Mouse (Mus musculus): Measurements from ENCODE around the gene Clic1.

The Clic1 gene

GRCm38 (mm10) chr17:35064951-35065947, 15.5 kb downstream of the Clic1 start, which contains the start of gene Ly6g6c:
TSS of gene Ly6g6c (plus strand) at chr17:35065388.
- DNase-seq = peak; percentile 57

- no peak for DNase-seq
Observed at GRCm38 (mm10) chr17:35066084-35066483, 16.3 kb downstream of the Clic1 start, which contains the start of gene Mpig6b. TSS of gene Mpig6b (minus strand) at chr17:35066184.

GRCm38 (mm10) chr17:35068213-35068914, 18.6 kb downstream of the Clic1 start:
- DNase-seq = no peak

- peak; percentile 67 for DNase-seq
Observed at GRCm38 (mm10) chr17:35070556-35071229, 20.9 kb downstream of the Clic1 start.

- DNase-seq = peak; percentile 50
Observed at GRCm38 (mm10) chr17:35071454-35071853, 21.7 kb downstream of the Clic1 start.

- DNase-seq = peak; percentile 57
Observed at GRCm38 (mm10) chr17:35074097-35074496, 24.3 kb downstream of the Clic1 start.

DNA sequence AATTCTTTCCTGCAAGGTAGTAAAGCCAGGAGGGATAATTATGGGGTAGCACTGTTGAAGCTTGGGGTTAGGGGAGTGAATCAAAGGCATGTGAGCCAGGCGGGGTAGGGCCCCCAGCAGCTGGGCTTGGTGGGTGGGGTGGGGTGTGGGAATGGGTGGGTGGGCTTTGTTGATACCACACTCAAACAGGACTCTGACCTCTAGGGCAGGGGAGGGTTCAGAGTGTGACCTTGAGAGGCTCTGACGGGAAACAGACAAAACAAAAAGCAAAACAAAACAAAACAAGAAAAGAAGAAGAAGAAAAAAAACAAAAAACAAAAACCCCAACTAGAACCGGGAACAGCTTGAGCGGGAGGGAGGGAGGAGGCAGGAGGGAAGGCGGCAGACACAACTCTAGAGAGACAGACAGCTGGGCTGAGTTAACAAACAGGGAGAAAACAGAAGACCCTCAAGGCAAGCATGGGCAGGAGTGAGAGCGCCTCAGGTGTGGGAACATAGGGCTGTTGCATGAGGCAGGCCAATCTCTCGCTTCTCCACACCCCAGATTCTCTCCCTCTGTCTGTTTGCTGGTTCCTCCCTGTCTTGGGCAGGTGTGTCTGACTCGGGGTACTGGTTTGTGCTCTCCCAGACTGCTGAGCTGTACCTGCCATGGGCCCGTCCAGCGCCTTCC, 26.9 kb downstream of the Clic1 start, which contains the start of gene Ly6g6e:
Ly6g6e (plus strand) TSS at position 396 of the 670 bp plus-strand sequence.
- DNase-seq = no peak

GRCm38 (mm10) chr17:35077285-35077684, 27.5 kb downstream of the Clic1 start:
- no peak for DNase-seq

- DNase-seq = no peak
Observed at GRCm38 (mm10) chr17:35077786-35078233, 28.0 kb downstream of the Clic1 start, which contains the start of gene Ly6g6d. TSS of gene Ly6g6d (minus strand) at chr17:35078065.

GRCm38 (mm10) chr17:35079778-35080177, 30.0 kb downstream of the Clic1 start:
- DNase-seq = no peak

GRCm38 (mm10) chr17:35080248-35080647, 30.5 kb downstream of the Clic1 start:
- no peak for DNase-seq

GRCm38 (mm10) chr17:35080710-35081109, 30.9 kb downstream of the Clic1 start:
- DNase-seq = no peak

DNA sequence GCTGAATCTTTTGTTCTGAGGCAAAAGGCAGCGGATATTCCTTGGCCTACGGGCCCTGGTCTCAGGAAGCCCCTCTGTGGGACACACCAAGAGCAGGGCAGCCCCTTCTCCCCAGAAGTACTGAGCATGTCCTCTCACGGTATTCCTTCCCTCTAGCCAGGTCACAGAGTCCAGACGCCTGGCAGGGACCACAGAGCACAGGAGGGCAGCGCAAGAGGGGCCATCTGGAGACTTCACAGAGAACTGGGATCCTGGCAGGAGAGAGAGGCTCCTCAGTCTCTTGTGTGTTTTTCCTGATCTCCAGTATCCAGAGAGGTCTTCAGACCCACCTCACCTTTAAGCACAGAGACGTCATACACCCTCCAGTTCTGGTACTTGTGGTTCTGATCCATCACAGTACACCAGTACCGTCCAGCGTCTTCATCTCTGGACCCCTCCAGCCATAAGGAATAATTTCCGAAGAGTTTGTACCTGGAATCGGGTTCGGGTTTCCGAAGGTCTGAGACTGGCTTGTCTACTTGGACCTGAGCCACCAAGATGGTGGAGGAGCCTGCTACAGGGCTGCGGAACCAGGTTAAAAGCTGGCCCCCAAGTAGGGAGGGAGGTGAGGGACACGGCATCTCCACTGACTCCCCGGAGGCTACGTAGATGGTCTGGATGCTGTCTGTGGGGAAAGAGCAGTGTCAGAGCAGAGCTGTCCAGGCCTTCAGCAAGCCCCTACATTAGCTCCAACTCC, 33.2 kb downstream of the Clic1 start:
- DNase-seq = no peak

GRCm38 (mm10) chr17:35083929-35084497, 34.2 kb downstream of the Clic1 start:
- DNase-seq = no peak

- DNase-seq = no peak
Observed at GRCm38 (mm10) chr17:35085208-35085865, 35.6 kb downstream of the Clic1 start, which contains the start of gene Ly6g6f. TSS of gene Ly6g6f (minus strand) at chr17:35085610.

DNA sequence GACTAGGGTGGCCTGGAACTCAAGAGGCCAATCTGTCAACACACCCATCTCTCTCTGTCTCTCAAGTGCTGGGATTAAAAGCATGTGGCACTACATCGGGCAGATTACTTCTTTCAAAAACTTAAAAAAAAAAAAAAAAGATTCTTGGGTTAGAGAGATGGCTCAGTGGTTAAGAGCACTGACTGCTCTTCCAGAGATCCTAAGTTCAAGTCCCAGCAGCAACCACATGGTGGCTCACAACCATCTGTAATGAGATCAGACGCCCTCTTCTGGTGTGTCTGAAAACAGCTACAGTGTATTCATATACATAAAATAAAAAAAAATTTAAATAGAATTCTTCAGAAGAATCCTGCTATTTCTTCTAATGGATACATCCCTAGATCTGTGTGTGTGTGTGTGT, 38.4 kb downstream of the Clic1 start:
- DNase-seq = peak; percentile 49

DNA sequence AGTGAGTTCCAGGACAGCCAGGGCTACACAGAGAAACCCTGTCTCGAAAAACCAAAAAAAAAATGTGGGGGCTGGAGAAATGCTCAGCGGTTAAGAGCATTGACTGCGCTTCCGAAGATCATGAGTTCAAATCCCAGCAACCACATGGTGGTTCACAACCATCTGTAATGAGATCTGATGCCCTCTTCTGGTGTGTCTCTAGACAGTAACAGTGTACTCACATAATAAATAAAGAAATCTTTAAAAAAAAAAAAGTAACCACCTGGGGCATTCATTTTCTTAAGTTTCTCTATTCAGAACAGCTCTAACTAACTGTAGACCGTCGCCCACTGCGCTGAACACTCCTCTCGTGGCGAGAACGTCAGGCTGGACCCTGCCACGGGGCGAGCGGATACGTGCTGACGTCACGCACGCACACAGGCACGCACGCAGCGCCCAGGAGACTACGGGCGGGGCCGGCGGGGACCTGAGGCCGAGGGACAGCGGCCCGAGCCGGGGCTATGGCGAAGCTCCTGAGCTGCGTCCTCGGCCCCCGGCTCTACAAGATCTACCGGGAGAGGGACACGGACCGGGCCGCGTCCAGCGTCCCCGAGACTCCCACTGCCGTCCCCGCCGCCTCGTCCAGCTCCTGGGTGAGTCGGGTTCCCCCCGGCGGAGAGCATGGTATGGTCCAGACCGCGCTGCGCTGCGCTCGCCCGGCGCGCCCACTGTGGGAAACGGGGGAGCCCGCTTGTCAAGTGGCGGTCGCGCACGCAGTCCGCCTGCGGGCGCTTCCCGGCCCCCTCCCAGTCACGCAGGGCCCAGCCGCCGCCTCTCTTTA, 39.3 kb downstream of the Clic1 start, which contains the start of gene Abhd16a:
Abhd16a (plus strand) TSS at position 439 of the 820 bp plus-strand sequence.
- DNase-seq = peak; percentile 95

GRCm38 (mm10) chr17:35090166-35090932, 40.6 kb downstream of the Clic1 start:
- DNase-seq = no peak

Measured in thymus, postnatal 4 days (tissue).